Mouse (Mus musculus): Measurements from ENCODE around the gene Vps13d. TPM values are rescaled to one million over a fixed set of nuclear protein-coding genes. Genes with fewer than 3 reads are reported as not detected.

Gene Vps13d
- polyA plus RNA-seq, 1 experiment from 2014 or later = 7.9 TPM

DNA sequence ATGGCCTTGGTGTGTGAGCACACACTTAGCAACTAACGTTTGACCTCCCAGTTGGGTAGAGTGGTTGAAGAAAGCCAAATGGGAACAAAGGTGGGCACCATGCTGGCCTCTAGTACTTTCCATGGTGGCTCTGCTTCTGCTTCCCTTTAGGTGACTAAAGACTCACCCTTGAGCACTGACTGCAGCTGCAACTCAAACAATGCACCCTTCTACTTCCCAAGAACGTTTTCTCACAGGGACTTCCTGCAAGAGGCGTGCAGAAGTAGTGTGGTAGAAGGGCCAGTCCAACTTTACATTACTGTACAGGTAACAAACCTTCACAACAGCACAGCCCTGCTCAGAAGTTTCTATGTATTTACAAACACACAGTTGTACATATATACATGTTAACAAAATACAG, 220.3 kb downstream of the Vps13d start:
- H3K4me1 ChIP-seq (replicated peaks; ENCODE audit: control insufficient read depth, insufficient read depth, low read length) = no peaks in the 10 kb centered on the region
- no peak overlapping the region for H3K27ac ChIP-seq (ENCODE audit: low read depth, low read length)
- no peaks in the 10 kb centered on the region for H3K27me3 ChIP-seq (ENCODE audit: control insufficient read depth, insufficient read depth, low read length)
- 76% methylated on average over 3 of the region's 3 CpGs for WGBS
- no peaks in the 10 kb centered on the region for H3K36me3 ChIP-seq (ENCODE audit: control insufficient read depth, insufficient read depth, low read length)
- ATAC-seq (replicated peaks; ENCODE audit: low FRiP score) (no peak), DNase-seq (ENCODE audit: low spot score) (no peak)
- no peaks in the 10 kb centered on the region for H3K9me3 ChIP-seq (ENCODE audit: control insufficient read depth, low read length)
- no peak overlapping the region for H3K4me2 ChIP-seq (ENCODE audit: low read depth, low read length, severe bottlenecking)
- H3K4me3 ChIP-seq (ENCODE audit: low read depth, low read length) = no peak overlapping the region
- H3K9ac ChIP-seq (ENCODE audit: low read length) = no peak overlapping the region

DNA sequence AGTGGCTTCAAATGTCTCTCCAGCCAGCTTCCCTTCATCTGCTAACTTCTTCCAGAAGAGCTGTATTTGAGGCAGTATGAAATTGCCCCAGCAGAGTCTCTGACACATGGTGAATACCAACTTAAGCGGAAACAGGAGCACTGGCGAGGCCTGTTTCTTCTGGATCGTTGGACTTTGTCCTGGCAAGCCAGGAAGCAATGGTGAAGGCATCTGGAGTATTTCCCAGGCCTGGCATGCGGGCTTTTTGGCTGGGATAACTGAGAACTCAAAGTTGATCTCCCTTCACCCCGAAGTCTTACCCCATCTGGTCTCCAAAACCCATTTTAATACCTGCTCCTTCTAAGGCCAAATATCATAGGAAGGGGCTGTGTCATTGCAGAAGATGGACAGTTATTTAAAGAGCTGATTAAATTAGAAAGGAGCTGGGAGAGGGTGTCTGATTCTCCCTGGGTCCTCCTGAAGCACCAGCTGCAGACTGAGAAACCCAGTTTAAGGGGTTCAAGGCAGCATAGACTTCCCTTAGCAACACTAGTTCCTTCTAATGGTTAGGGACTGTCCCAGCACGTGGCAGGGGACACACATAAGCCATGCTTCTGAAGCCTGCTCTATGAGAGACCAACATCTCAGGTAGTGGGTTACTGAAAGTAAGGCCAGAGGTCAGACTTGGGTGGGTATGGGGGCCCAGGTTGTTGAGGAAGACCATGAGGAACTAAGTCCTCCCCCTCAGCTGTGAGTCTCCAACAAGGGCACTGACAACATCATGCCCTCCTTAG, 221.7 kb downstream of the Vps13d start:
- Histone ChIP-seq H3K9me3 (ENCODE audit: control insufficient read depth, low read length) (no peaks in the 10 kb centered on the region), H3K4me2 (ENCODE audit: low read depth, low read length, severe bottlenecking) (no peak overlapping the region), H3K4me3 (ENCODE audit: low read depth, low read length) (no peak overlapping the region), H3K9ac (ENCODE audit: low read length) (no peak overlapping the region), H3K4me1 (replicated peaks; ENCODE audit: control insufficient read depth, insufficient read depth, low read length) (no peaks in the 10 kb centered on the region), H3K36me3 (ENCODE audit: control insufficient read depth, insufficient read depth, low read length) (no peaks in the 10 kb centered on the region), H3K27ac (ENCODE audit: low read depth, low read length) (no peak overlapping the region), H3K27me3 (ENCODE audit: control insufficient read depth, insufficient read depth, low read length) (no peaks in the 10 kb centered on the region)
- no peak for DNase-seq (ENCODE audit: low spot score)
- WGBS = 84% methylated on average over 6 of the region's 6 CpGs
- ATAC-seq (replicated peaks; ENCODE audit: low FRiP score) = no peak

DNA sequence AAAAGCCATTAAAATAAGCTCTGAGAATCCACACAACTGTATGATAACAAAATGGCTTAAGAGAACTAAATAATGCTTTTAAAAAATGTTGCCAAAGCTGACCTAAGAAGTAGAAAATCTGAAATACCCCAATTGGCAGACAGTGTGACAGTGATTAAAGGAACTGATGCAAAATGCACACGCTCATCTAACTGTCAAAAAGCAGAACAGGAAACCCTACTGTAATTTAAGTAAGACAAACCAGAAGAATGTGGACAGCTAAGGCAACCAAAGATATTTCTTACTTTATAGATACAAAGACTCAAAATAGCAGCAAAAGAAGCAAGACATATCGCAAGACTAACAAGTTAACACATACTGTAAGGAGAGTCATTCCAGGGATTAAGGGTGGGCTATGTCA, 223.8 kb downstream of the Vps13d start:
- no peaks in the 10 kb centered on the region for H3K36me3 ChIP-seq (ENCODE audit: control insufficient read depth, insufficient read depth, low read length)
- no peak for ATAC-seq (replicated peaks; ENCODE audit: low FRiP score)
- H3K27ac ChIP-seq (ENCODE audit: low read depth, low read length) = no peak overlapping the region
- no peak overlapping the region for H3K9ac ChIP-seq (ENCODE audit: low read length)
- no peak overlapping the region for H3K4me3 ChIP-seq (ENCODE audit: low read depth, low read length)
- H3K4me1 ChIP-seq (replicated peaks; ENCODE audit: control insufficient read depth, insufficient read depth, low read length) = no peaks in the 10 kb centered on the region
- DNase-seq (ENCODE audit: low spot score) = no peak
- H3K4me2 ChIP-seq (ENCODE audit: low read depth, low read length, severe bottlenecking) = no peak overlapping the region
- no peaks in the 10 kb centered on the region for H3K27me3 ChIP-seq (ENCODE audit: control insufficient read depth, insufficient read depth, low read length)
- no peaks in the 10 kb centered on the region for H3K9me3 ChIP-seq (ENCODE audit: control insufficient read depth, low read length)
- WGBS = 93% methylated on average over 2 of the region's 2 CpGs

DNA sequence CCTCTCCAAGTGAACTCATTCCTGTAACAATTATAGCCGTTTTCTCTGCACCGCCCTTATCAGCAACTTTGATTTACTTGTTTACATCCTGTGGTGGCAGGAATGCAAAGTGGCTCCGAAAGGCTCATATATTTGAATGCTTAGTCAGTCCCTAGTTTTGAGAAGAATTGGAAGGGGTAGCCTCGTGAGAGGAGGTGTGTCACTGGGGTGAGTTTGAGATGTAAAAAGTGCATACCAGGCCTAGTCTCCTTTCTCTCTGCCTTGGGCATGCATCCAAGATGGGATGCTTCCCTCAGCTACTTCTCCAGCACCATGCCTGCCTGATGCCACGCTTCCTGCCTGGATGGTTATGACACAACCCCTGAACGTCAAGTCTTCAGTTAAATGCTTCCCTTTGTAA, 225.8 kb downstream of the Vps13d start:
- no peak overlapping the region for H3K9ac ChIP-seq (ENCODE audit: low read length)
- DNase-seq (ENCODE audit: low spot score) (no peak), ATAC-seq (replicated peaks; ENCODE audit: low FRiP score) (no peak)
- H3K9me3 ChIP-seq (ENCODE audit: control insufficient read depth, low read length) = no peaks in the 10 kb centered on the region
- no peaks in the 10 kb centered on the region for H3K27me3 ChIP-seq (ENCODE audit: control insufficient read depth, insufficient read depth, low read length)
- no peak overlapping the region for H3K4me2 ChIP-seq (ENCODE audit: low read depth, low read length, severe bottlenecking)
- no peaks in the 10 kb centered on the region for H3K36me3 ChIP-seq (ENCODE audit: control insufficient read depth, insufficient read depth, low read length)
- H3K4me1 ChIP-seq (replicated peaks; ENCODE audit: control insufficient read depth, insufficient read depth, low read length) = no peaks in the 10 kb centered on the region
- no peak overlapping the region for H3K4me3 ChIP-seq (ENCODE audit: low read depth, low read length)
- H3K27ac ChIP-seq (ENCODE audit: low read depth, low read length) = no peak overlapping the region
- WGBS = 82% methylated on average over 6 of the region's 6 CpGs

DNA sequence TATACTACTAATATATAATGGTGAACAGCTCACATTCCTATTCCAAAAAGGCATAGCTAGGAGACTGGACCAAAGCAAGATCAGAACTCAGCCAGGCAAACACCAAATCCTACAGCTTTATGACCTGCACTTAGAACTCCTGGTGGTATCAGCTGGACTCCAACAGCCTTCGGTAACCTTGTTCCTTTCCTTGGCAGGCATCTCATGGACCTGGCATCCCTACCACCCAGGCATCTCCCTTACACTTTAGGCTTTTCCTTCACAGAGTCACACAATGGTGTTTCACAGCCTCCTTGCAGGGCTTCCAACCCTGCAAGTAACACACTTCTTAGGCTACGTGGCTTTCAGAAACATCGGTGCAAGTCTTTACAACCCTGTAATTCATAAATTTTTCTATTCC, 226.4 kb downstream of the Vps13d start:
- Histone ChIP-seq H3K9ac (ENCODE audit: low read length) (no peak overlapping the region), H3K27me3 (ENCODE audit: control insufficient read depth, insufficient read depth, low read length) (no peaks in the 10 kb centered on the region), H3K4me3 (ENCODE audit: low read depth, low read length) (no peak overlapping the region), H3K4me1 (replicated peaks; ENCODE audit: control insufficient read depth, insufficient read depth, low read length) (no peaks in the 10 kb centered on the region), H3K9me3 (ENCODE audit: control insufficient read depth, low read length) (no peaks in the 10 kb centered on the region), H3K27ac (ENCODE audit: low read depth, low read length) (no peak overlapping the region), H3K36me3 (ENCODE audit: control insufficient read depth, insufficient read depth, low read length) (no peaks in the 10 kb centered on the region), H3K4me2 (ENCODE audit: low read depth, low read length, severe bottlenecking) (no peak overlapping the region)
- DNase-seq (ENCODE audit: low spot score) = no peak
- ATAC-seq (replicated peaks; ENCODE audit: low FRiP score) = no peak
- 97% methylated on average over 3 of the region's 3 CpGs for WGBS

DNA sequence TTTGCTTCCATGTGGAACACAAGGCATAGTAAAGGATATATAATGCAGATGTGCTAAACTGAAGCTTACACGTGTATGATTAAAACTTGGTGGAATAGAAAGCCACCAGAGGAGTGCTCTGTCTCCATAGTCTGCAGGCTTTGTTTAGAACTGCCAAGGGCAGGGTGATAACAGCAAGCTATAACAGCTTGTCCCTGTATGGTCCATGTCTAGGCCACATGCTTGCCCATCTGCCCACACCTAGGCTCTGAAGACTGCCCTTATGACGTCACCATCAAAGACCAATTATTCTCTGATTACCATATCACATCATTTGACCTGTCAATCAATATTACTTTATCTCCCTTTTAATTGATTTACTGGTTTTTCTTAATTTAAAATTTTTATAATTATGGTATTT, 229.6 kb downstream of the Vps13d start:
- H3K9ac ChIP-seq (ENCODE audit: low read length) = no peak overlapping the region
- no peak overlapping the region for H3K27ac ChIP-seq (ENCODE audit: low read depth, low read length)
- no peak overlapping the region for H3K4me2 ChIP-seq (ENCODE audit: low read depth, low read length, severe bottlenecking)
- DNase-seq (ENCODE audit: low spot score) (no peak), ATAC-seq (replicated peaks; ENCODE audit: low FRiP score) (no peak)
- H3K4me3 ChIP-seq (ENCODE audit: low read depth, low read length) = no peak overlapping the region
- H3K9me3 ChIP-seq (ENCODE audit: control insufficient read depth, low read length) = no peaks in the 10 kb centered on the region
- no peaks in the 10 kb centered on the region for H3K4me1 ChIP-seq (replicated peaks; ENCODE audit: control insufficient read depth, insufficient read depth, low read length)
- WGBS = 85% methylated on average over 2 of the region's 2 CpGs
- no peaks in the 10 kb centered on the region for H3K36me3 ChIP-seq (ENCODE audit: control insufficient read depth, insufficient read depth, low read length)
- H3K27me3 ChIP-seq (ENCODE audit: control insufficient read depth, insufficient read depth, low read length) = no peaks in the 10 kb centered on the region

DNA sequence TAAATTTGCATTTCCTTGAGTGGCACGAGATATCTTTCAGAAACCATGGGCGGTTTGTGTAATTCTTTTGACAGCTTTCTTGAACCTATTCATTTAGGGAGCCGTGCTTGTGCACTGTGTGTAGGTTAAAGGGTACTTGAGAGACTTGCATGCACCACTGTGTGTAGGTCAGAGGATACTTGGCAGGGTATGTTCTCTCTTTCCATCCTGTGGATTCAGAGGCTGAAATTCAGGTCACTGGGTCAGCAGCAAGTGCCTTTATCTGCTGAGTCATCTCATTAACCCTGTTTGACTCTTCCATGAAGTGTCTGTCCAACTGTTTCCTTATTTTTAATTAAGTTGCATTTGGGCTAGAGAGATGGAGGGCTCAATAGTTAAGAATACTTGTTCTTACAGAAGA, 233.1 kb downstream of the Vps13d start:
- H3K27ac ChIP-seq (ENCODE audit: low read depth, low read length) = no peak overlapping the region
- 79% methylated on average over 3 of the region's 3 CpGs for WGBS
- ATAC-seq (replicated peaks; ENCODE audit: low FRiP score) = no peak

DNA sequence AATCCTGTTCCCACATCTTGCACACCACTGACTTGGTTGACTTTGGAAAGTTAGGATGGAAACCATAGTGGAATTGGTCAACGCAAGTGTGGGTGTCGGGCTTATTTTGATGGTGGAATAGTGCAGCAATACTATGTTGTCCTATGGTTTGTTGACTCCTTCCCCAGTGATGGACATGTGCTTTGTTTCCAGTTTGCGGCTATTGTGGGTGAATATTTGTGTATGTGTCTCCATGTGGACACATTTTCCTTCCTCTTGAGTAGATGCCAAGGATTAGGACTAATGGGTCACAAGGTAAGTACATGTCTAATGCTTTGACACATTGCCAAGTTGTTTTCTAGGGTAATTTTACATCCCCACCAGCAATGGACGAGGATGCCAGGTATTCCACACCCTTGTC, 233.6 kb downstream of the Vps13d start:
- ATAC-seq (replicated peaks; ENCODE audit: low FRiP score) (no peak), DNase-seq (ENCODE audit: low spot score) (no peak)
- no peaks in the 10 kb centered on the region for H3K4me1 ChIP-seq (replicated peaks; ENCODE audit: control insufficient read depth, insufficient read depth, low read length)
- H3K9ac ChIP-seq (ENCODE audit: low read length) = no peak overlapping the region
- no peaks in the 10 kb centered on the region for H3K27me3 ChIP-seq (ENCODE audit: control insufficient read depth, insufficient read depth, low read length)
- H3K9me3 ChIP-seq (ENCODE audit: control insufficient read depth, low read length) = no peaks in the 10 kb centered on the region
- H3K4me3 ChIP-seq (ENCODE audit: low read depth, low read length) = no peak overlapping the region
- 89% methylated on average over 4 of the region's 4 CpGs for WGBS
- no peaks in the 10 kb centered on the region for H3K36me3 ChIP-seq (ENCODE audit: control insufficient read depth, insufficient read depth, low read length)
- no peak overlapping the region for H3K4me2 ChIP-seq (ENCODE audit: low read depth, low read length, severe bottlenecking)
- H3K27ac ChIP-seq (ENCODE audit: low read depth, low read length) = no peak overlapping the region

More for the DNA sequence above, 233.1 kb downstream of the Vps13d start:
- no peak overlapping the region for H3K9ac ChIP-seq (ENCODE audit: low read length)
- no peaks in the 10 kb centered on the region for H3K9me3 ChIP-seq (ENCODE audit: control insufficient read depth, low read length)
- no peak overlapping the region for H3K4me3 ChIP-seq (ENCODE audit: low read depth, low read length)
- no peaks in the 10 kb centered on the region for H3K4me1 ChIP-seq (replicated peaks; ENCODE audit: control insufficient read depth, insufficient read depth, low read length)
- no peak for DNase-seq (ENCODE audit: low spot score)
- no peaks in the 10 kb centered on the region for H3K36me3 ChIP-seq (ENCODE audit: control insufficient read depth, insufficient read depth, low read length)
- no peak overlapping the region for H3K4me2 ChIP-seq (ENCODE audit: low read depth, low read length, severe bottlenecking)
- no peaks in the 10 kb centered on the region for H3K27me3 ChIP-seq (ENCODE audit: control insufficient read depth, insufficient read depth, low read length)

DNA sequence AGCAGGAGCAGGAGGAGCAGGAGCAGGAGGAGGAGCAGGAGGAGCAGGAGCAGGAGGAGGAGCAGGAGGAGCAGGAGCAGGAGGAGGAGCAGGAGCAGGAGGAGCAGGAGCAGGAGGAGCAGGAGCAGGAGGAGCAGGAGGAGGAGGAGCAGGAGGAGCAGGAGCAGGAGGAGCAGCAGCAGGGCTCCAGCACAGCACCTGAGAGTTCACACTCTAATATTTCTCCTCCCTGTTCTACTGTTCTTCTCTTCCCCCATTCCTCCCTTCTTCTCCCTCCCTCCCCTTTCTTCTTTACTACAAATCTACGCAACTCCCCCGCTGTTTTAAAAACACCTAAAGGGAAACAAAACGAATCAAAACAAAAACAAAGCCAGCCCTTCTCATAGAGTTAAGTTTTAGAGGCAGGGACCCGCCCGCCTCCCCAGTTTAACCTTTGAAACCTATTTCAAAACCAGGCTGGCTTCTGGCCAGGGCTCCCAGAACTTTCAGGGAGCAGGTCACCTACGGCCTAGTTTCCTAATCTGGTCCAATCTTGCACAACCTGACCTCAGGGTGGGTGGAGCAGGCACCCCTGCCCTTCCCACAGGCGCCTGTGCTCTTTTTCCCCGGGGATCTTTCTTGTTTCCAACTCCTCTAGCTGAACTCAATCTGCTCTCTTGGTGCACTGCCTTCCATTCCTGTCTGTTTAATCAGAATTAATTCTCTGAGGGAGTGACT, 234.5 kb downstream of the Vps13d start:
- H3K27me3 ChIP-seq (ENCODE audit: control insufficient read depth, insufficient read depth, low read length) = no peaks in the 10 kb centered on the region
- H3K9ac ChIP-seq (ENCODE audit: low read length) = no peak overlapping the region
- H3K36me3 ChIP-seq (ENCODE audit: control insufficient read depth, insufficient read depth, low read length) = no peaks in the 10 kb centered on the region
- H3K27ac ChIP-seq (ENCODE audit: low read depth, low read length) = no peak overlapping the region
- no peak overlapping the region for H3K4me3 ChIP-seq (ENCODE audit: low read depth, low read length)
- no peak for DNase-seq (ENCODE audit: low spot score)
- 67% methylated on average over 8 of the region's 8 CpGs for WGBS
- ATAC-seq (replicated peaks; ENCODE audit: low FRiP score) = no peak
- no peaks in the 10 kb centered on the region for H3K9me3 ChIP-seq (ENCODE audit: control insufficient read depth, low read length)
- no peaks in the 10 kb centered on the region for H3K4me1 ChIP-seq (replicated peaks; ENCODE audit: control insufficient read depth, insufficient read depth, low read length)
- H3K4me2 ChIP-seq (ENCODE audit: low read depth, low read length, severe bottlenecking) = no peak overlapping the region

Data from forebrain, embryonic 11.5 days (tissue).